Mouse (Mus musculus) naive thymus-derived CD4-positive, alpha-beta T cell, adult 2 months (primary cell): Measurements from ENCODE around the gene Pcgf2.

Experiments used
- DNase-seq: peaks from one replicate; pipeline ENCODE4 v3.0.0-alpha.2; 2011; ENCODE audit warnings: low read depth

Gene Pcgf2

GRCm38 (mm10) chr11:97695712-97696401 lies 4.4 kb downstream of the Pcgf2 start:
- no peak for DNase-seq

GRCm38 (mm10) chr11:97694921-97695711 lies 5.2 kb downstream of the Pcgf2 start:
- no peak for DNase-seq

- no peak for DNase-seq
Measured at GRCm38 (mm10) chr11:97694435-97694834, 5.9 kb downstream of the Pcgf2 start.

GRCm38 (mm10) chr11:97689861-97690260 lies 10.4 kb downstream of the Pcgf2 start:
- peak; percentile 71 for DNase-seq

- DNase-seq, result no peak
Measured at GRCm38 (mm10) chr11:97687061-97687460, 13.2 kb downstream of the Pcgf2 start.

- DNase-seq, result no peak
Measured at GRCm38 (mm10) chr11:97686322-97686908, 13.9 kb downstream of the Pcgf2 start.

GRCm38 (mm10) chr11:97685613-97686321 lies 14.5 kb downstream of the Pcgf2 start, which contains the start of gene Cisd3:
TSS of gene Cisd3 (plus strand) at chr11:97685826.
- peak; percentile 85 for DNase-seq

GRCm38 (mm10) chr11:97684766-97685165 lies 15.5 kb downstream of the Pcgf2 start:
- DNase-seq, result no peak

- DNase-seq, result peak; percentile 87
Measured at GRCm38 (mm10) chr11:97684063-97684680, 16.1 kb downstream of the Pcgf2 start.

GRCm38 (mm10) chr11:97682504-97683055 lies 17.7 kb downstream of the Pcgf2 start:
- DNase-seq, result no peak

GRCm38 (mm10) chr11:97680430-97680829 lies 19.9 kb downstream of the Pcgf2 start:
- DNase-seq, result no peak

- DNase-seq, result no peak
Measured at GRCm38 (mm10) chr11:97678301-97678700, 22.0 kb downstream of the Pcgf2 start.

GRCm38 (mm10) chr11:97677842-97678241 lies 22.5 kb downstream of the Pcgf2 start:
- no peak for DNase-seq

- DNase-seq, result no peak
Measured at GRCm38 (mm10) chr11:97677381-97677780, 22.9 kb downstream of the Pcgf2 start.

- no peak for DNase-seq
Measured at GRCm38 (mm10) chr11:97676050-97676754, 24.1 kb downstream of the Pcgf2 start.

GRCm38 (mm10) chr11:97673148-97673547 lies 27.1 kb downstream of the Pcgf2 start:
- no peak for DNase-seq

GRCm38 (mm10) chr11:97671177-97671527 lies 29.1 kb downstream of the Pcgf2 start:
- DNase-seq, result no peak

GRCm38 (mm10) chr11:97670234-97671176 lies 29.8 kb downstream of the Pcgf2 start:
- DNase-seq, result no peak

GRCm38 (mm10) chr11:97669829-97670228 lies 30.5 kb downstream of the Pcgf2 start:
- DNase-seq, result no peak

GRCm38 (mm10) chr11:97669268-97669667 lies 31.0 kb downstream of the Pcgf2 start:
- DNase-seq, result no peak
